Mouse (Mus musculus): ENCODE data around the gene Stk19.
"Not testable (repeated sequence)": the region's sequence is repeated elsewhere in the genome, so short reads cannot be mapped to it uniquely, and the experiment has no call there.

Gene Stk19

GRCm38 (mm10) chr17:34840736-34841307, 4.1 kb upstream of the Stk19 start:
- no peak for DNase-seq (ENCODE audit: low spot score in 2 of 2)

- DNase-seq (ENCODE audit: low spot score in 2 of 2) = no peak
These were observed 2.0 kb upstream of the Stk19 start for GRCm38 (mm10) chr17:34838785-34839184.

- no peak for DNase-seq (ENCODE audit: low spot score in 2 of 2)
These were observed 949 bp upstream of the Stk19 start for GRCm38 (mm10) chr17:34837464-34838324.

- no peak for DNase-seq (ENCODE audit: low spot score in 2 of 2)
These were observed 440 bp downstream of the Stk19 start for GRCm38 (mm10) chr17:34836155-34836855.

DNA sequence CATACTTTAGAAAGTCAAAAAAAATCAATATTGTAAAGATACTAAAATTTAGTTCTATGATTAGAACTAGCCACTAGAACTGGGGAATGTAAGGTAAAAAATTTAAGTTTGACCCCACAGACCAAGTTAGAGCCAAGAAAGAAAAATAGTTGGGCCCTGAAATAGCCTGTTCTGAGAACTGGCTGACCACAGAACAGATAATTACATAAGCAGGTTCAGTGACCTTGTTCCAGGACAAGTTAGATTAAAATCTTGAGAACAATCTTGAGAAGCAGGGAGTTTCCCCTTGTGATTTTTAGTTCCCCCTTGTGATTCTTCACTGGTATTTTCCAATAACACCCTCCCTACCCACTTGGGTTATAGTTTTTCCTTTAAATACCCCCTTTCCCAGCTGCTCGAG, 6.0 kb downstream of the Stk19 start:
- not testable (repeated sequence) for DNase-seq (ENCODE audit: low spot score in 2 of 2)

DNA sequence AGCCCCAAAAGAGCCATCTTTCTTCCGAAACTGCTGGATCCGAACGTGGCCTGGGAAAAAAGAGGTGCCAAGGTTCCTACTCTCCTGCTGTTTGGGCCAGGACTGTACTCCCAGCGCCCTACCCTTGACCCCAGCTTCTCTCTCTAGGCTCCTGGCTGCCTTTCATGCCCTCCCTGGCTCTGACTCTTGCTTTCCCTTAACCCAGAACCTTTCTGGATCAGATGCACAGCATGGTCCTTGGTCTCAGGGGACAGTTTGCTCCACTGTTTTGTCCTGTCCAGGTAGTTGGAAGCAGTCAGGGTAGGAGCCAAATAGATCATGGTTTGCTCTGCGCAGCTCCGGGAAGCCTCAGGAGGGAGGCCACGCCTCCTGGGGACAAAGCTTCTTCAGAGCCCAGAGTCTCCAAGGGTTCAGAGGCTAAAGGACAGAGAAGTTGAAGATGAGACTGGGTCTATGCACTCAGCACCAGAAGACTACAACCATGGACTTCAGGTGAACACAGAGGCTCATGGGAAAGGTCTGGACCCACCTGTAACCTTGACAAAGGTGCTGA, 21.9 kb downstream of the Stk19 start:
- DNase-seq (ENCODE audit: low spot score in 2 of 2) = no peak

- DNase-seq (ENCODE audit: low spot score in 2 of 2) = not testable (repeated sequence)
These were observed 23.0 kb downstream of the Stk19 start for GRCm38 (mm10) chr17:34813747-34814146.

GRCm38 (mm10) chr17:34811275-34811674, 25.5 kb downstream of the Stk19 start:
- no peak for DNase-seq (ENCODE audit: low spot score in 2 of 2)

DNA sequence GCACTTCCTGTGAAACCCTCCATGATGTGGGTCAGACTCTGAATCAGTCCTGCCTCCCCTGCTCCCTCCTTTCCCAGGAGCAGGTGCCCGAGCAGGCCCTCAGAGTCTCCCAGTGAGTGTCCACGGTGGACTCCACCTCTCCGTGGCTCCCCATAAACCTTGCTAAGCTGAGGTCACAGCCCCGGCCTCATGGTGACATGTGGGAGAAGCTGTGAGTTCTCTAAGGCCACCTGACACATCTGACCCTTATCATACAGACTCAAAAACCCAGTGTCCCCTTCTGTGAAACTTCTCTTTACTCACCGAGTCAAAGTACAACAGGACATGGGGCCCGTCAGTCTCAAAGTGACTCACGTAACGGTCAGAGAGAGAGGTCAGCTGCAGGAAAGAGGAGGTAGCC, 25.9 kb downstream of the Stk19 start:
- not testable (repeated sequence) for DNase-seq (ENCODE audit: low spot score in 2 of 2)

DNA sequence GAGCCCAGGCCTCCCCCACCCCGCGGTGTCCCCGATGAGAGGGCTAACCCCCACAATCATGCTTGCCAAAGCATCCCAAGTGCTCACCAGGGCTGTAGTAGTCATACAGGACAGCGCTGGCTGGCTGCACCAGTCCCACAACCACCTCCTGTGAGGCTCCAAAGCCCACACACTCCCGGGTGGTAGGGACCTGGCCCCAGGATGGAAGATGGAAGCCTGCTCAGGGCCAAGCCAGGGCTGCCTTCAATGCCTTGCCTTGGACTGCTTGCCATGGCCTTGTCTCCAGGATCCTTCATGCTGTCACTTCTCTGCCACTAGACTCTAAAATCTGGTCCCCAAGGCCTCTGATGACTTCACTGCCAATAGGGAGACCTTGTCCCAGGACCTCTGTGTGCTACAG, 26.3 kb downstream of the Stk19 start:
- not testable (repeated sequence) for DNase-seq (ENCODE audit: low spot score in 2 of 2)

DNA sequence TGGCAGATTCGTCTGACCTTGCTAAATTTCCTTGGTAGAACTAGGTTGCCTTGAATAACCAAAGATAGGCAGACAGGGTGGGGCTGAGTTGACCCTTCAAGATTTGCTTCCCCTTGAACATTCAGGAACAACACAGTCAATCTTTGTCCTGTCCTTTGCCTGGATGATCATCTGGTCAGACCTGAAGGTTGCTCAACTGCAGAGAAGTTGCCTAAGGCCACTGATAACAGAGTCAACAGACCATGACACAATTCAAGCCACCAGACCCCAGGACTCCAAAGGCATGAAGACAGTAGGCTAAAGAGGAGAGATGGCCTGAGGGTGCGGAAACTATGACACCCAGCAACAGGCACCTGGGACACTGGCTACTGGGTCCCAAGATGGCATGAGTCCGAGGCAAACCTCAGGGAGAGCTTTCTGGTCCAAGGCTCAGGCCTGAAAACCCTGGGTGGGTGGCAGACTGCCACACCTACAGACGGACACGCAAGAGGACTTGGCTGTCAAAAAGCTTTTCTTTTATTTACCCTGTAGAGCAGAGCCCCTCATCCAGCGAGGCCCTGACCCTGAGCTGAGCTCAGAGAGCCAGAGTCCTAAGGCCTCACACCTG, 28.0 kb downstream of the Stk19 start:
- no peak for DNase-seq (ENCODE audit: low spot score in 2 of 2)

DNA sequence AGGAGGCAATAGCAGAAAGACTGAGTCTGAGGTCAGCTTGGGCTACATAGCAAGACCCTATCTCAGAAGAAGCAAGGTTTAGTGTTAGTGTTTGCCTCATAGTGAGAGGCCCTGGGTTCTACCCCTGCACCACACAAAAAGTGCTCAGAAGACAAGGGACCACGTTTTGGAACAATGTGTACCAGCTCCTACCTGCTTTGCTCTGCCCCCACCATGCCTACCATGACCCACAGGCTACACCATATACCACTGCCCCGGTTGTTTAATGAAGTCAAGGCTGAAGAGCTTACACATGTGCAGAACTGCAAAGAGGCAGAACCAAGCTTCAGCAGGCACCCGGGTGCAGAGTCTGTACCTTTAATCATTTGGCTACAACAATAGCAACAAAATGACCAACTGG, 29.6 kb downstream of the Stk19 start:
- no peak for DNase-seq (ENCODE audit: low spot score in 2 of 2)

DNA sequence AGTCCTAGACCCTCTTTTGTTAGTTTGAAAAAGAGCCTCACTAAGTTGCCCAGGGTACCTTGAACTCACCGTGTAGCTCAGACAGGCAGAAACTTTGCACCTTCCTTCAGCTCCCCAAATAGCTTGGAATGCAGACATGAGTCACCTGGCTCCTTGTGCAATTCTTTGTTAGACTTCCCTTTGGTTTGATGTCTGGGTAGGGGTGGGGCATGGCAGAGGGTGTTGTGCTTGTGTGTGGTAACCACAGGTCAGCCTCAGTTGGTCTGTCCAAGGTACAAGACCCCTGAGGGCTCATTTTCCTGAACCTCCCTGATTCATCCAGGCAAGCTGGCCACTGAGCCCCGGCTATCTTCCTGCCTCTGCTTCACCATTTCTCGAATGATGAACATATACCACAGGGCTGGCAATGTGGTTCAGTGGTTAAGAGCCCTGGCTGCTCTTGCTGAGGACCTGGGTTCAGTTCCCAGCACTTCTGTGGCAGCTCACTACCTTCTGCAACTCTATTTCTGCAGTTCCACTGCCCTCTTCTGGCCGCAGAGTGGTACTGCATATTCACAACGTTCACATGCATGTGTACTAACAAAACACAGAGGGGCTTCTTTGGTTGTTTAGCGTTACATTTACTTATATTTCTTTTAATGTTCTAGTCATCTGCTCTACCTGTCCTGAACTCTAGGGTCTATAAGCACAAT, 31.7 kb downstream of the Stk19 start:
- no peak for DNase-seq (ENCODE audit: low spot score in 2 of 2)

DNA sequence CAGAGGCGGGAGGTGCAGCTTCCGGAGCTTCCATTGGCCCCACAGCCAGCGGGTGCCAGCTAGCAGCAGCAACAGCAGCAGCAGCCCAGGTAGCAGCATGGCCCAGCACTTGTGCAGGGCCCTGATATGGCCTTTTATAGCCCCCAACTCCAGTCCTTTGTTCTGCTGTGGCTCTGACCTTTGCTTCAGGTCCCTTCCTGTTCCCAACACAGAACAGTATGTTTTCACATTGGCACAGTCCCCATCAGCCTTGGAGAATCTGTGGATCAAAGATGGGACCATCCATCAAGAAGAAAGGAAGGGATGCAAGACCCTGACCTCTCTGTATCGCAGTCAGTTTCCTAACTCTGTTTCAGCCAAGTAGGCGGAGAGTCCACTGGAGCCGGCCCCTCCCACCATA, 32.4 kb downstream of the Stk19 start, which contains the start of gene Cyp21a1:
Cyp21a1 (minus strand) TSS at position 261 of the 400 bp plus-strand sequence.
- not testable (repeated sequence) for DNase-seq (ENCODE audit: low spot score in 2 of 2)

GRCm38 (mm10) chr17:34803367-34803766, 33.4 kb downstream of the Stk19 start:
- not testable (repeated sequence) for DNase-seq (ENCODE audit: low spot score in 2 of 2)

- DNase-seq (ENCODE audit: low spot score in 2 of 2) = not testable (repeated sequence)
These were observed 34.0 kb downstream of the Stk19 start for GRCm38 (mm10) chr17:34802756-34803155.

DNA sequence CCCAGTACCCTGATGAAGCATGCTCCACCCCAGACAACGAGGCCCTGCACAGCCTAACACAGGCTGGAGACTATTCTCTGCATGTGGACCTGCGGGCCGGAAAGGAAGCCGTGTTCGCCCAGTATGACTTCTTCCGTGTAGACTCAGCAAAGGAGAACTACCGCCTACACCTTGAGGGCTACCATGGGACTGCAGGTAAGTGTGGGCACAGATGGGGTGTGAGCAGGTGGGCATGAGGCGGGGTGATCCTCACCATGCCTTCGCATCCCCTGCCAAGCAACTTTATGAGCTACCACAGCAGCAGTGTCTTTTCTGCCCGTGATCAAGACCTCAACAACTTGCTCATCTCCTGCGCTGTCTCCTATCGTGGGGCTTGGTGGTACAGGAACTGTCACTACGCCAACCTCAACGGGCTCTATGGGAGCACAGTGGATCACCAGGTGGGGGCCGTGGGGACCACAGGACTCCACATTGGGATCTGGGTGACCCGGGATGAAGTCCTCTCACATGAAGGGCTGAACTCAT, 35.9 kb downstream of the Stk19 start:
- not testable (repeated sequence) for DNase-seq (ENCODE audit: low spot score in 2 of 2)

- DNase-seq (ENCODE audit: low spot score in 2 of 2) = no peak
These were observed 37.2 kb downstream of the Stk19 start for GRCm38 (mm10) chr17:34799531-34799925.

GRCm38 (mm10) chr17:34798866-34799530, 37.7 kb downstream of the Stk19 start:
- no peak for DNase-seq (ENCODE audit: low spot score in 2 of 2)

- not testable (repeated sequence) for DNase-seq (ENCODE audit: low spot score in 2 of 2)
These were observed 38.7 kb downstream of the Stk19 start for GRCm38 (mm10) chr17:34798071-34798470.

Measured in spleen, postnatal 36 days (tissue).